Mouse (Mus musculus) heart, adult 2 months (tissue): ENCODE data around the gene Irgm1.

Source experiments
- EP300 ChIP-seq: fragments of 200-500 bp; IDR thresholded peaks from 2 replicates; pipeline ENCODE4 v1.6.1; 2011; ENCODE audit warnings: low read depth, low read length, control low read depth; ENCODE audit not compliant: insufficient read depth
- POLR2A ChIP-seq: fragments of 200-500 bp; IDR thresholded peaks from 2 replicates; pipeline ENCODE4 v1.6.1; 2011; ENCODE audit warnings: mild to moderate bottlenecking, low read depth, low read length, control low read depth; ENCODE audit not compliant: insufficient read depth

- no peak for TF ChIP-seq POLR2A
- peak; percentile 90 for TF ChIP-seq EP300
Measured at GRCm38 (mm10) chr11:48833731-48834639, 37.5 kb downstream of the Irgm1 start.
